In genomic region chr5:111639476-111640287, GRCm38 (mm10) we compare ENCODE assay signal across 8 mouse cellular contexts.
DNase-seq lines count a peak whose midpoint lies in the region; ATAC-seq lines count a peak whose summit lies in the region.

No protein-coding gene starts in this region.

- 9% methylated on average over 29 of the region's 29 CpGs for WGBS in heart, embryonic 10.5 days
- 12% methylated on average over 26 of the region's 29 CpGs for WGBS in limb, embryonic 15.5 days

- H3K36me3 ChIP-seq in heart, embryonic 10.5 days, result no peaks in the 10 kb centered on the region
- H3K36me3 ChIP-seq in limb, embryonic 15.5 days, result no peaks in the 10 kb centered on the region

- H3K4me2 ChIP-seq in limb, embryonic 15.5 days, result peak overlapping the region; percentile 35

- H3K9ac ChIP-seq in limb, embryonic 15.5 days, result no peak overlapping the region

- H3K4me3 ChIP-seq in heart, embryonic 10.5 days, result peak overlapping the region; percentile 40
- no peak overlapping the region for H3K4me3 ChIP-seq in limb, embryonic 15.5 days

- peaks cover 85% of the 10 kb centered on the region for H3K27me3 ChIP-seq in heart, embryonic 10.5 days (ENCODE audit: insufficient read depth, poor library complexity, severe bottlenecking)
- H3K27me3 ChIP-seq in limb, embryonic 15.5 days, result peaks cover 28% of the 10 kb centered on the region

- no peak for DNase-seq in heart, embryonic 10.5 days (ENCODE audit: low spot score)
- no peak for DNase-seq in heart, adult 8-10 months (ENCODE audit: low spot score)
- peak; percentile 51 for DNase-seq in right cerebral cortex, postnatal 4 days
- no peak for DNase-seq in right cerebral cortex, postnatal 10 days (ENCODE audit: low spot score in 2 of 2)
- no peak for DNase-seq in urinary bladder, postnatal 25 days (ENCODE audit: low spot score)

- no peaks in the 10 kb centered on the region for H3K9me3 ChIP-seq in heart, embryonic 10.5 days
- no peaks in the 10 kb centered on the region for H3K9me3 ChIP-seq in limb, embryonic 15.5 days

- no peak for ATAC-seq in limb, embryonic 15.5 days (ENCODE audit: insufficient number of reproducible peaks, low FRiP score, low TSS enrichment, low read depth)
- ATAC-seq in erythroblast, adult 5-6 weeks (replicated peaks; ENCODE audit: low FRiP score, poor library complexity, severe bottlenecking), result no peak
- ATAC-seq in monocyte, adult 5-6 weeks (replicated peaks; ENCODE audit: insufficient number of reproducible peaks, low FRiP score, low TSS enrichment, poor library complexity, severe bottlenecking), result no peak

- H3K27ac ChIP-seq in heart, embryonic 10.5 days, result peak overlapping the region; percentile 48
- H3K27ac ChIP-seq in limb, embryonic 15.5 days, result no peak overlapping the region

- H3K4me1 ChIP-seq in heart, embryonic 10.5 days, result peaks cover 20% of the 10 kb centered on the region
- peaks cover 23% of the 10 kb centered on the region for H3K4me1 ChIP-seq in limb, embryonic 15.5 days
